Mouse (Mus musculus) megakaryocyte, embryonic 14.5 days (primary cell): ENCODE measurements around the gene 1810013L24Rik.

Experiments used
- FLI1 ChIP-seq: IDR thresholded peaks from 2 replicates; pipeline ENCODE4 v1.6.1; 2012; ENCODE audit warnings: low read length, inconsistent platforms, mixed read lengths
- GATA1 ChIP-seq: IDR thresholded peaks from 3 replicates; pipeline ENCODE4 v1.6.1; 2012; ENCODE audit warnings: mixed read lengths, low read length, inconsistent platforms, borderline replicate concordance

DNA sequence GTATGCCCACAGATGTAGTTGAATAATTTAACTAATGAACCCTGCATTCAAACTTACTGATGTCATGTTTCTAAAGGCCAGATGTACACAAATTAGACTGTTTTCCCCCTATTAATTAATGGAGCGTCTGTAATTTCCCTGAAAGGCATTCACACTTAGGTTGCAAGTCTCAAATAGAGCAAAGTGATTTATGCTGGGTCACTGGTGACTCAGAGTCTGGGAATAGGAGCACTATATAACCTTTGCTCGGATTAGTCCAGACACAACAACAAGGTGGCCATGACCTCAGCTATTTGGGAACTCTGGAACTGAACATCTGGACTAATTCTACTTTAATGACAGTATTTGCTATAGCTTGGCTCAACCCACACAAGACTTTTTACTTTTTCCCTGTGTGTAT is 34.0 kb upstream of the 1810013L24Rik start:
- no peak for TF ChIP-seq GATA1
- no peak for TF ChIP-seq FLI1
